Mouse (Mus musculus) mesoderm, embryonic 11.5 days (tissue): Measurements from ENCODE around the gene Nrarp.
A peak's percentile ranks its signal among the peaks of the same experiment; 100 is the strongest.

Source experiments
- DNase-seq: peaks from one replicate; pipeline ENCODE4 v3.0.0-alpha.2; 2012; ENCODE audit warnings: low read depth, low spot score

Nrarp gene

DNA sequence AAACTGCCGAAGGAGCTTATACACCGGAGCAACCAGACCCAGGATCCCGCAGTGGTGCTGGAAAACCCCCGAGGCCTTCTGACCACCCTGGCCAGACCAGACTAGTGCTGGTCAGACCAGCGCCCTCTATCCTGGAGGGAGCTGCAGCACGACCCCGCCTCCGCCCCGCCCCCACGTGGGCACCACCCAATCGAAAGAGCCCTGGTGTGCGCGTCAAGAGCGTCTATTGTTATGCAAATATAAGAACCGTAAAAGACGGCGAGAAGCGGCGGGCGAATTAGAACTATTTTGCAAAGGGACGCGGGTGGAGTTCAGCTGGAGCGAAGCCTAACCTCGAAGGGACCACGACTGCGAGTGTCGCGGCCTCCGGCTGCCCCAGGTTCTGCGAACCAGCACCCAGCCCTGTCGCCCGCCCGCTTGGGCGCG is at the start of gene Nrarp:
TSS of gene Nrarp (plus strand) at position 281 of the 426 bp plus-strand sequence.
- peak; percentile 93 for DNase-seq

GRCm38 (mm10) chr2:25131601-25132000 is 49.0 kb upstream of the Nrarp start:
- no peak for DNase-seq

- no peak for DNase-seq
Observed at GRCm38 (mm10) chr2:25137832-25138231, 42.7 kb upstream of the Nrarp start.

DNA sequence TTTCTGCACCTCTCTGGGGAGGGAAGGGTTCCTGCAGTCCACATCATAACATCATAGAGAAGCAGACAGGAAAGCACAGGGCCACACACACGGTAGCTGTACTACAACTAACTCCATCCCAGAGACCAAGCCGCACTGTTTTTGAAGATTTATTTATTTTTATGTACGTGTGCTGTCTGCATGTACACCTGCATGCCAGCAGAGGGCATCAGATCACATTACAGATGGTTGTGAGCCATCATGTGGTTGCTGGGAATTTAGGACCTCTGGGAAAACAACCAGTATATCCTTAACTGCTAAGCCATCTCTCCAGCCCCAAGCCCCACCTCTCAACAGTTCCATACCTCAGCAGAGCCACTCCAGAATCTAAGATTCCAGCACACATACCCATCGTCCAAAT is 39.4 kb upstream of the Nrarp start:
- DNase-seq, result no peak

DNA sequence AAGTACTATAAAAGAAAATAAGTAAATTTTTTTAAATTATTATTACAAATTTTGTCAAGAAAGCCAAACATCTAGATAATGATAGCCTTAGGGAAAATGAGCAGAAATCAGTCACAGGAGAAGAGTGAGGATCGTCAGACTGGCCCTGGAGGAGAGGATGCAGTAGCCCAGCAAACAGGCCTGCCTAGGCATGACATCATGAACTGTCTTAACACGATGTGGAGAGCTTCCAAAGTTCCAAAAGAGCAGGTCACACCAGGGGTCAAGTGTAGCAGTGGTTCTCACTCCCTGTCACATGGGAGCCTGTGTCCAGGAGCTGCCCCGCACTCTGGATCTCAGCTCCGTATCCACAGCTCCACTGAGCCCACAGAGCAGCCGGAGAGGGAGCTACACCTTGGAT is 38.6 kb upstream of the Nrarp start:
- no peak for DNase-seq

GRCm38 (mm10) chr2:25145346-25145745 is 35.2 kb upstream of the Nrarp start:
- DNase-seq, result no peak

DNA sequence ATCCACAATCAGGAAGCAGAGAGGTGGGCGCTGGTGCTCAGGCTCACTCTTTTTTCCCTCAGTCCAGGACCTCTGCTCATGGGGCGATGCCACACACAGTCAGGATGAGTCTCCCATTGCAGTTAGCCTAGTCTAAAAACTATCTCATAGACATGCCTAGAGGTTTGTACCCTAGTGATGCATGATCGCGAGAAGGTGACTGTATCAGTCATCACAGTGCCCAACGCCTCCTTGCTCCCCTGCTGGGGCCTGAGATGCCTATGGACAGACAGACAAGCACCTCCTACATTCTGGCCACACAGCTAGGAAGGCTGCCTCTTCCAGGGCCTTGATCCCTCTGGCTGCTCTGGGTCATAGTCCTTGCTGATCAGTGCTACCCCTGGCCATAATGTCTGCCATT is 33.2 kb upstream of the Nrarp start:
- DNase-seq, result no peak

DNA sequence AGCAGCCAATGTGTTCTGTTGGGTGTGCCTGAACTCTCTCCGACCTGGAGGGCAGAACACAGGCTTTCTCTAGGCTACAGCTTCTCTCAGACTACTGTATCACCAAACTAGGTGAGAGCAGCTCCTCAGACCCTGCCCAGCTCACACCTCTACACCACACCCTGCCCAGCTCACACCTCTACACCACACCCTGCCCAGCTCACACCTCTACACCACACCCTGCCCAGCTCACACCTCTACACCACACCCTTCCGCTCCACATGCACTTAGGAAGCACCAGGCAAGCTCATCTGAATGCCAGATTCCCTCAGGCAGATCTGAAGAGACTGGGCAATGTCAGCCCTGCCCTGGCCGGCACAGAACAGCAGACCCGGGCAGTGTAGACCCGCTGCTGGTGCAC is 32.7 kb upstream of the Nrarp start:
- DNase-seq, result no peak

GRCm38 (mm10) chr2:25149643-25150042 is 30.9 kb upstream of the Nrarp start:
- no peak for DNase-seq

- DNase-seq, result no peak
Observed at GRCm38 (mm10) chr2:25151280-25151956, 29.1 kb upstream of the Nrarp start.

DNA sequence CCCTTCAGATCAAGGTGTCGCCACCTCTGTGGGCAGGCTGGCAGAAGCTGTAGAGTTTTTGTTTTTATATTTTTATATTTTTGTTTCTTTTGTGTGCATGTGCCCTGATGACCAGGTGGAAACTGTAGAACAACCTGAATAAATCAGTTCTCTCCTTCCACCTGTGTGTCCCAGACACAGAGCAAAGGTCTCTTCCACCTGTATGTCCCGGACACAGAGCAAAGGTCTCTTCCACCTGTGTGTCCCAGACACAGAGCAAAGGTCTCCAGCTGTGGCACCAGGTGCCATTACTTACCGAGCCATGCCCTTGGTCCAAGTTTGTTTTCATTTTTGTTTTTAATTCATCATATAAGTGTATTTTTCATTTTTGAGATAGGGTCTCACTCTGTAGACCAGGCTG is 24.4 kb upstream of the Nrarp start:
- DNase-seq, result no peak

- no peak for DNase-seq
Observed at GRCm38 (mm10) chr2:25156990-25157389, 23.6 kb upstream of the Nrarp start.

GRCm38 (mm10) chr2:25157655-25158054 is 22.9 kb upstream of the Nrarp start:
- peak; percentile 49 for DNase-seq

GRCm38 (mm10) chr2:25167481-25167880 is 13.1 kb upstream of the Nrarp start:
- DNase-seq, result no peak

DNA sequence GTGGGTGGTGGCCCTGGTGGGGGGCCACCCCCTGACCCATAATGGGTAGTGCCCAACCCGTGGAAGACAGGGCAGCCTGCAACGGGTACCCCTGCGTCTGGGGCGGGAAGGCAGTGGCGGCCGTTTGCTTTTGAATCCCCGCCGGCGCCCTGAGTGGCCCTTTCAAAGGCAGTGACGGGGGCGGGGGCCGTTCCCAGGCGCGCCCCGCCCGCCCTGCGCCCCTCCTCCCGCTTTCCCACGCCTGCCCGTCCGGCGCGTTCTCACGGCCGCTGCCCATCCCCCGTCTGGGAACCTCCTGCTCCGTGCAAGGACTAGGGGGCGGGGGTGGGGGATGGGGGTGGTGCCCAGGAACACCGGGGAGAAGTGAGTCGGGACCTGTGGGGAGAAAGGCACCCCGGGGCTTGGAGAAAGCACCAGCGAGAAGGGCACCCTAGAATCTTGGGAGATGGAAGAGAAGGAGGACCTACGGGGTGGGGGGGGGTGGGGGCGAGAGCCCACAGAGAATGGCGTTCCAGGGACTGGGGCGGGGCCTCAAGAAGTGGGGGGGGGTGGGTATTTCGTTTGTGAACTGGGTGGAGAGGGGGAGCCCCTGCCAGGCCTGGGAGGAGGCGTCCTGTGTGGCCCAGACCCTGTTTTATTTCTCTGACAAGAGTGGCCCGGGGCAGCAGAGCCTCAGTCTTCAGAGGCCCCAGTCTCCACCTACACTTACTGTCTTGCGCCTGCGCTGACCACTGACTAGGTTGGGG is 12.5 kb upstream of the Nrarp start:
- peak; percentile 82 for DNase-seq

- DNase-seq, result peak; percentile 36
Observed at GRCm38 (mm10) chr2:25168665-25168978, 11.9 kb upstream of the Nrarp start.

GRCm38 (mm10) chr2:25169778-25170177 is 10.8 kb upstream of the Nrarp start:
- DNase-seq, result peak; percentile 66

GRCm38 (mm10) chr2:25170326-25171100 is 10.0 kb upstream of the Nrarp start:
- no peak for DNase-seq

DNA sequence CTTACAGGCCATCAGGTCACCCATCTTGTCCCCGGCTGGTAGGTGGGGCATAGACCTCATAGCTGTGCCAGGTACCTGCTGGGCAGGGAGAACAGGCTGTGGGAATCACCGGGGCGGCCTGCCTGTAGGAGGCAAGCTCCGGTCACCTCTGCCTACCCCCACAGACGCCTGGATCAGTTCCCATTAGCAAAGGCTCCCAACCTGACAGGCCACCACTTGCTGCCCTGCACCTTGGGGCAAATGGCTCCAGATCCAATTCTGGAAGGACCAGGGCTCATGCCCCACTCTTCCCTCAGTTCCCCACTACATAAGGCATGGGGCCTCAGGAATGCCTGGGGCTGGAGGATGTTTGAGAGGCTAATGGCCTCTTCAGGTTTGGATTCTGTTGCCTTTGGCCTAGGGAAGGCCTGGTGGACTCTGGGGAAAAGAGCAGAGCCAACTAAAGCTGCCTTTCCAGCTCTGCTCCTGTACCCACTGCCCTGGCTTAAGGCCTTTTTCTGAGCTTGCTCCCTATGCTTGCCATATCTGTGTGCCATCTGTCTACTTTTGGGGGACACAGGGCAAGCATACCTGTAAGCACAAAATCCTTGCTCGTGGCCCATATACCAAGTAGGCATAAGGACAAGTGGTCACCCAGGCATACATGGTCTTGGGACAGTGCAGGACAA is 9.3 kb upstream of the Nrarp start:
- DNase-seq, result no peak

DNA sequence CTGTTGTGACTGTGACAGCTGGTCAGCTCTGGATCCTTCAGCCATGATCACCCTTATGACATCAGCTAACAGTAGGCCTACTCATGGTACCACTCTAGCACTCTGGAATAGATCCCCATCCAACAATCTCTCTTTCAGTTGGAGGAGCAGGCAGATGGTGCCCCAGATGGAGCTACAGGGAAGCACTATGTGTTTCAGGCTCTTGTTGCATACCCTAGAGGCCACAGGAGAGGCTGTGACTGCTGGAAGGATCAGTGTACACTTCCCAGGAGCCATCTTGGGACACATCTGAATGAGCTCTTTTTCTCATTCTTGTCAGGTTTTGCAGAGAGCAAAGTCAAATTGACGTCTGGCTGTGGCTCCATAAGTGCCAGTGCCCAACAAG is 8.8 kb upstream of the Nrarp start:
- no peak for DNase-seq

DNA sequence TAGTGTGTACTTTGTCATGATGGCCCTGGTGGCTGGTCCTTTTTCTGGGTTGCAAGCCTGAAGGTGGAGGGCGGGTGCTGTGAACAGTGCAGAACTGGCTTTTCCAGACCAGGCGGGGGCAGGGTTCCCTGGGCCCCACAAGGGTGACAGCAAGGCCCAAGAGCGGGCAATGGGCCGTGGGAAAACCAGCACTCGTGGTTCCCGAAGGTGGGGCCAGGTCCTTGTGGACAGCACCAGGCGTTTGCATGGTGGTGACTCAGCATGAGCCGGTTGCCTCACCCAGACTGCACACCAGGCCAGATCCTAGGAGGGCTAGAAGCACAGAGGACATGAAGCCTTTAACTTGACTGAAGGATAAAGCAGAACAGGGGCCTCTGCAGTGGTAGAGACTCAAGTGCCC is 7.9 kb upstream of the Nrarp start:
- no peak for DNase-seq

GRCm38 (mm10) chr2:25173821-25174220 is 6.7 kb upstream of the Nrarp start:
- no peak for DNase-seq
